Mouse (Mus musculus) skeletal muscle tissue, postnatal 0 days (tissue): ENCODE data around the gene Btbd35f19. TPM values are rescaled to one million over a fixed set of nuclear protein-coding genes. Genes with fewer than 3 reads are reported as not detected.

ENCODE experiments used
- polyA plus RNA-seq: library from polyadenylated mRNA; unstranded; fragments of >200 nt; fragmentation: Nextera tagmentation; extraction: Ambion mirVana; gene quantifications from 2 replicates; pipeline ENCODE4 v1.2.1, GENCODE M21; 2015

The Btbd35f19 gene
- not detected in 2 replicates for polyA plus RNA-seq

GRCm38 (mm10) chrX:31383818-31384217, at the start of gene Btbd35f19:
Gene Btbd35f19, minus strand, starts transcription at chrX:31383918.

DNA sequence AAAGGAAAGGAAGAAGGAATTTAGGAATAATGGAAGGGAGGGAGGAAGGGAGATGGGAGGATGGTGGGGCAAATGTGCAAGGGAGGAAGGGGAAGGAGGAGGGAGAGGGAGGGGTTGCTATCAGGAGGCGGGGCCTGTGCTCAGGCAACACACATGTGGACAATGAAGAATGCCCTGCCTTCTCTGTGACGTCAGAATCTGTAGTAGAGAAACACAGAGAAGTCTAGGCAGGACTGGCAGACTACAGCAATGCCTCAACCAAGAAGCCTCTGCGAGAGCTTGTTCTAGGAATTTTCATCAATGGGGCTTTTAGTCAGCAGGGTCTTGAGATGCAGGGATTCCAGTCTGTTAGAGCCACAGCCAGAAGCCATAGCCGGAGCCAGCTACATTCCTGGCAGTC, 47.6 kb downstream of the Btbd35f19 start, which contains the start of gene Btbd35f26:
TSS of gene Btbd35f26 (plus strand) at position 301 of the 400 bp plus-strand sequence.

Other genes starting within 250 kb of the Btbd35f19 start
- not detected in 2 replicates for gene Spin2f, start 130.0 kb downstream of the Btbd35f19 start, polyA plus RNA-seq
- not detected in 2 replicates for gene Btbd35f26, start 47.5 kb downstream of the Btbd35f19 start, polyA plus RNA-seq
- gene Gm21883, start 190.4 kb upstream of the Btbd35f19 start, polyA plus RNA-seq, result not detected in 2 replicates
- not detected in 2 replicates for gene Spin2e, start 235.0 kb upstream of the Btbd35f19 start, polyA plus RNA-seq